Mouse (Mus musculus): ENCODE measurements around the gene Osbpl3.

Gene Osbpl3

DNA sequence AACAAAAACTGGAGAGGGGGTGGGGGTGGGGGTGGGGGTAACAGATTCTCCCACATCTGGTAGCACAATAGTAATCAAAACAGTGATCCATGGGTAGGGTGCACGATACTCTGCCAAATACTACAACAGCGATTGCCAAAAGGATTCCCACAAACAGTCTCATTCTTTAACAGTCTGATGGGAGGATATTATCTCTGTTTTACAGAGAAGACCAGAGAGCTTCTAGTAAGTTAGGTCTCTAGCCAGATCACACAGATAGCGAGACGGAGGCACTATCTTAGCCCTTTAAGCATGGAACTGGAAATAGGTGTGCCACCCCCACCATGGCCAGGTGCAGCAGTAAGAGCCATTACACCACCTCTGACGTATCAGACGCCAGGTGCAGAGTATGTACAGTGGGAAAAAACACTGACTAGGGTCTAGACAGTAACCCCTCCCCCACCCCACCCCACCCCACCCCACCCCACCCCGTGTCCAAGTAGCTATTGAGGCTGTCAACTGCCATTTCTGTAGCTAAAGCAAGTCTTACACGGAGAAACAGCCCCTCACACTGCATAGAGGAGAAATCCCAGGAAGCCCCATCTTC lies 84.4 kb downstream of the Osbpl3 start:
- DNase-seq (ENCODE audit: low read depth) = no peak

DNA sequence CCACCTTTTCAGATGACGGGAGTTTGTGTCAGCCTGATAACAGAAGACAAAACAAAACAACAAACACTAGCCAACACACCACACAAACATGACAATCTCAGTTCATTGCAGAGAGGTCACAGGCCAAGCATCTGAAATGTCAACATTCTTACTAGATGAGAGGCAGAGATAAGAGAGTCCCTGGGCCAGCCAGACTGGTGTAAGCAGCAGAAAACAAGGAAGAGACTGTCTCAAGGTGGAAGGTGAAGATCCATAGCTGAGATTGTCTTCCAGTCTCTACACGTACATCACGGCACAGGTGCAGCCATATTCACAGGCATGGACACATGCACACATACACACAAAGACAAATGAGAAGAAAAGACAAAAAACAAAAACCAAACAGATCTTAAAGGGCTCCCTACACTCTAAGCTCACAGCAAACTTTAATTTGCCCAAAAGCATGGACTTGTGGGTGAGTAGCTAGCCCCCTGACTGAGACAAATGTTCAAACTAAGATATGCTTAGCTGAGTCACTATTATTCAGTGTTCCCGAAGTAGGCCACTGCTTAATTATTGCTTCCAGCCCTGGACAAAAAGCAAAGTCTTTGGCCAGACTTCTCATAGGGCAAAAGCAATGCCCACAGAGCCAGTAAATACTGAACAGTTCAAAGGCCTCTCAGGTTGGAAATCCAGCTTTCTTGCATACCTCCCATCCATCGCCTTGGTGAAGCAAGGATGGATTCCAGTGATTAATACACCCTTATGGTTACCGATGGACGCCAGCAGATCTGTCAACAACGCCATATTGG lies 87.3 kb downstream of the Osbpl3 start:
- DNase-seq (ENCODE audit: low read depth) = no peak

GRCm38 (mm10) chr6:50367836-50368235 lies 88.2 kb downstream of the Osbpl3 start:
- DNase-seq (ENCODE audit: low read depth) = no peak

DNA sequence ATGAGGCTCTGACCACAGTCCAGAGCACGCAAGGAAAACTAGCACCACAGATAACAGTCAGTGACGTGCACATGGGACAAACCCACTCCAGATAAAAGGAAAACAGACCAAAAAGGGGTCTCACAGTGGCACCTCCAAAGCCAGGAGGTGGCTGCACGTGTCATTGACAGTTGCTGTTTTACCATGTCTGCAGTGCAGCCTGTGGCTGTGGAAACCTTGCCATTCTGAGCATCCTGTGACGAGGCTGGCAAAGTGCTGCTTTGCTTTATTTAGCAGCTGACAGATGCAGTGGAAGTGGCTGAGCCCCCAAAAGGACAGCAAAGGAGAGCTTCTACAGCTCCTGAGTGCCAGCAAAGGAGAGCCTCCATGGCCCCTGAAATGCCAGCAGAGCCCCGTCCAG lies 89.3 kb downstream of the Osbpl3 start:
- no peak for DNase-seq (ENCODE audit: low read depth)

- DNase-seq (ENCODE audit: low read depth) = no peak
Measured at GRCm38 (mm10) chr6:50366319-50366718, 89.7 kb downstream of the Osbpl3 start.

- DNase-seq (ENCODE audit: low read depth) = no peak
Measured at GRCm38 (mm10) chr6:50364364-50364763, 91.6 kb downstream of the Osbpl3 start.

- no peak for DNase-seq (ENCODE audit: low read depth)
Measured at GRCm38 (mm10) chr6:50363385-50363784, 92.6 kb downstream of the Osbpl3 start.

DNA sequence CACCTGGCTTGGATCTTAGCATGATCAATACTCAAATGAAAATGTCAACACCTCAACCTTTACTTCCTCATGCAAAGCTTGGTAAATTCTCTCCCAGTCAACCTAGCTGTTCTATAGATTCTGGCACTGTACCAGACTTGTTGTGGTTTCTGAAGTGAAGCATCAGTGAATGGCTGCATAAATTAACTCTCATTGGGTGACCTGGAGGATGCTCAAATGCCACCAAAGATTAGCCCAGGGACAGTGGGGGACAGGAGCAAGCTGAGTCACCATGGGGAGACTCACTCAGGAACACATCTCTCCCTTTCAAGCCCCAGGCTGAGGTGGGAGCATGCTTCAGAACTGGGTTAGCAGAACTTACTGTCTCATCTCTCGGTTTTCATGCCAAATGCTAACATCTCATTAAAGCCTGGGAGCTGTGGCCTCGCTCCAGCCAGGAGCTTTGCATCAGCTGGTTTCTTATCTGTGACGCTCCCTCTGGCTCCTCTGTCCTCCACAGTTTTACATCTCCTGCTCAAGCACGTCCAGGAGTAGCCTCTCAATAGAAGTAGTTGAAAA lies 93.2 kb downstream of the Osbpl3 start:
- DNase-seq (ENCODE audit: low read depth) = no peak

DNA sequence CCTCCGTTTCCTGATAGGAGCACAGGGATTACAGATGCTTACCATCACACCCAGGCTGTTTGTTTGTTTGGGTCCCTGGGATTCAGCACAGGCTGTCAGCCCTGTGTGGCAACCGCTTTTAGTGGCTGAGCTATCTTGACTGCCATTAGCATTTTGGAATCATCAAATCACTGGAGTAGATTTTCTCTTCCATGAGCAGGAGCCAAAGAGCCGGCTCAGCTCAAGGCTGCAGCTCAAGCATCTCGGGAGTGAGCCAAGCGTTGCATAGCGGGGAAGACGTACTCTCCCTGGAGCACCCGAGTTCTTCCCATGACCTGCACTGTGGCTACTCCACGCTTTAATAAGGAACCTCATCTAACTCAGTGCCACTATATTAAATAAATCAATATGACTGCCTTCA lies 93.8 kb downstream of the Osbpl3 start:
- DNase-seq (ENCODE audit: low read depth) = no peak

DNA sequence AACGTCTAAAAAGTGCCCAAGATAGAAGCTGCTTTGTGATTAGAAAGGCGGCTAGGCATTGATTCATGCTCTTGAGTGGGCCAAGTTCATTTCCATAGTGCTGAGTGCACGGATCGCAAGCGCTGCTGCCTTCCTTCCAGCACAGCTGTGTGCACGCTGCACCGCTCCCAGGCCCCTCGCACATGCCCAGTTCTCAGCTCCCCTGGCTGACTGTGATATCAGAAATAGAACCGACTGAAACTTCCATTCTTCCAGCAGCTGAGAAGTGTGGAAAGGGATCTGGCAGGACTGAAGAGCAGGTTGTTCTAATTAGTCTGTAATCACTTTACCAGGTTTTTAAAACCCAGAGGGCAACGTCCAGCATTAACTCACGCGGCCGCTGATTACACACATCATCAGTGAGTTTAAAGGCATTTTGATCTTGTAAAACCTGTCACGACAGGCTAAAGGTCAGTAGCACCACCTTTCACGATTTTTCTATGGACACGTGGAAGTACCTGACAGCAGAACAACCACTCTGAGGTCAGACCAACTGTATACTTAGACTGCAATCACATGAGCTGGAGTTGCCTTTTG lies 97.8 kb downstream of the Osbpl3 start:
- DNase-seq (ENCODE audit: low read depth) = no peak

- no peak for DNase-seq (ENCODE audit: low read depth)
Measured at GRCm38 (mm10) chr6:50354688-50355660, 101.0 kb downstream of the Osbpl3 start.

DNA sequence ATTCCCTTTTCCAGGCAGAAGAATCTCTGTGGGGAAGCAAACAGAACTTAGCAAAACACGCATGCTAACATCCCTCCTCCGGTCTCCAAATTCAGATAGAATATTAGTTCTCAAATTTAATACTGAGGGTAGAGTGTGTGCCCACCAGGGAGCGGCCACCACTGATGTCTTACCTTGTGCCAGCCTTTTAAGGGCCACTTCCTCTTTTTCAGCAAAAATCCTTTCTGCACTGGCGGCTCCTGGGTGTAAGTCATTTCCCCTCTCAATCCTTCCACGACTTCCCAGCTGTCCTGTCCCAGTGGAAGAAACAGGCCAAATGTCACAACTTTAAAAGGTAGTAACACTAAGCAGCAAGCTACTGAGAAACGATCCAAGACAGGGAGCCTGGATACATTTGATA lies 103.2 kb downstream of the Osbpl3 start:
- peak; percentile 13 for DNase-seq (ENCODE audit: low read depth)

GRCm38 (mm10) chr6:50350911-50351310 lies 105.1 kb downstream of the Osbpl3 start:
- DNase-seq (ENCODE audit: low read depth) = no peak

- DNase-seq (ENCODE audit: low read depth) = no peak
Measured at GRCm38 (mm10) chr6:50348619-50349018, 107.4 kb downstream of the Osbpl3 start.

DNA sequence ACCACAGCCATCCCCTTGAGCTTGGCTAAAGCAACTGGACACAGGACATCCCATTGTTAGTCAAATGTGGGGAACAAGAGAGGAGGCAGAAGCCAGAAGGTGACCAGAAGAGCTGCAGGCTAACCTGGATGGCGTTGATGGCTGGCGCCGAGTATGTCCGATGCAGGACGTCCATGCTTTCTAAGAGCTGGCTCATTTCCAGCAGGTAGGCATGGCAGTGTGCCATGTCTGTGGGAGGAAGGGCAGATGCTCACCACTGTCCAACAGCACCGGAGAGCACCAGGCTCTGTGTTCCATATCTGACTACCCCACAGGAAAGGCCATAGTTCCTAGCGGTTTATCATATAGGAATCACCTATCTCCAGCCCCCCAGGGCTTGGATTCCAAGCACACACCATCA lies 109.8 kb downstream of the Osbpl3 start:
- DNase-seq (ENCODE audit: low read depth) = no peak

DNA sequence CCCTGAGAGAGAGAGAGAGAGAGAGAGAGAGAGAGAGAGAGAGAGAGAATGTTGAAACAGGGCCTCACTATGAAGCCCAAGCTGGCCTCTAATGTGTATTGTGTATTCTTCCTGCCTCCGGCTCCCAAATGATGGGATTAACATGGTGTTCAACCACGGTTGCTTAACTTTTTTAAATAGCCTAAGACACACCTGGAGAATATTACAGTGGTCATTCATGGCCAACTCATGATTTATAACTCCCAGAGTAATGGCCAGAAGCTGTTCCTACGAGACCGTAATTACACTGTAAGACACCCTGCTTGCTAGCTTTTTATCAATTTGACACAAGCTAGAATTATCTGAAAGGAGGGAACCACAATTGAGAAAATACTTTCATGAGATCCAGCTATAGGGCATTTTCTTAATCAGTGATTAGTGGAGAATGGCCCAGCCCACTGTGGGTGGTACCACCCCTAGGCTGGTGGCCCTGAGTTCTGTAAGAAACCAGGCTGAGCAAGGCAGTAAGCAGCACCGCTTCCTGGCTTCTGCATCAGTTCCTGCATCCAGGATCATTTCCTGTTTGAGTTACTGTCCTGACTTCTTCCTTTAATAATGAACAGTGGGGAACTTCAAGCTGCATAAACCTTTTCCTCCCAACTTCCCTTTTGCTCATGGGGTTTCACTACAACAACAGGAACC lies 115.6 kb downstream of the Osbpl3 start:
- no peak for DNase-seq (ENCODE audit: low read depth)

GRCm38 (mm10) chr6:50337431-50337830 lies 118.6 kb downstream of the Osbpl3 start:
- no peak for DNase-seq (ENCODE audit: low read depth)

GRCm38 (mm10) chr6:50336376-50336775 lies 119.6 kb downstream of the Osbpl3 start:
- no peak for DNase-seq (ENCODE audit: low read depth)

- no peak for DNase-seq (ENCODE audit: low read depth)
Measured at GRCm38 (mm10) chr6:50334846-50335821, 120.9 kb downstream of the Osbpl3 start.

GRCm38 (mm10) chr6:50333346-50333745 lies 122.7 kb downstream of the Osbpl3 start:
- no peak for DNase-seq (ENCODE audit: low read depth)

Measured in c-Kit-positive CD71-negative TER-119-negative erythroid progenitor cells, embryonic 14.5 days (primary cell).